Mouse (Mus musculus): ENCODE results near the gene Slc17a9. TPM values are rescaled to one million over a fixed set of nuclear protein-coding genes. Genes with fewer than 3 reads are reported as not detected.

Gene Slc17a9
- total and polyA plus RNA-seq, 3 experiments, result 0.26 to 1.2 TPM; not detected in 1

GRCm38 (mm10) chr2:180791674-180792073 is 66.6 kb downstream of the Slc17a9 start:
- H3K4me3 ChIP-seq (ENCODE audit: low read depth, low read length), result no peak overlapping the region
- peaks cover 13% of the 10 kb centered on the region for H3K27me3 ChIP-seq (ENCODE audit: insufficient read depth, low read length)
- ATAC-seq (ENCODE audit: extremely low read depth, insufficient number of reproducible peaks, low FRiP score, poor library complexity, severe bottlenecking) (peak; percentile 28; the same call in 1 of the 2 replicates), DNase-seq (ENCODE audit: low spot score) (peak; percentile 28)
- no peaks in the 10 kb centered on the region for H3K4me1 ChIP-seq (ENCODE audit: insufficient read depth, low read depth, low read length)
- no peaks in the 10 kb centered on the region for H3K9me3 ChIP-seq (replicated peaks)
- no peaks in the 10 kb centered on the region for H3K36me3 ChIP-seq (replicated peaks)
- TF ChIP-seq CTCF (IDR thresholded peaks at IDR 0.05; ENCODE audit: low read depth, low read length) (peak; percentile 89), GATA1 (IDR thresholded peaks at IDR 0.05; ENCODE audit: borderline replicate concordance, low read length) (no peak)

Other genes starting within 250 kb of the Slc17a9 start
- not detected in 2 replicates for gene Ntsr1, start 225.3 kb upstream of the Slc17a9 start, total RNA-seq (2014; fragmentation: Nextera tagmentation)
- 0.05 TPM in 1 of 2 replicates, not detected in the other for gene Ntsr1, start 225.3 kb upstream of the Slc17a9 start, total RNA-seq (2017)
- gene Ntsr1, start 225.3 kb upstream of the Slc17a9 start, polyA plus RNA-seq (2012), result not detected in 2 replicates
- gene Mrgbp, start 144.0 kb upstream of the Slc17a9 start, total RNA-seq (2014; fragmentation: Nextera tagmentation), result 18.4 and 18.6 TPM in 2 replicates
- 35.5 and 38.3 TPM in 2 replicates for gene Mrgbp, start 144.0 kb upstream of the Slc17a9 start, total RNA-seq (2017)
- 16.9 and 19.5 TPM in 2 replicates for gene Mrgbp, start 144.0 kb upstream of the Slc17a9 start, polyA plus RNA-seq (2012)
- gene Ogfr, start 136.0 kb upstream of the Slc17a9 start, total RNA-seq (2014; fragmentation: Nextera tagmentation), result 26.3 and 27.0 TPM in 2 replicates
- gene Ogfr, start 136.0 kb upstream of the Slc17a9 start, total RNA-seq (2017), result 39.5 and 45.2 TPM in 2 replicates
- 98.0 and 127 TPM in 2 replicates for gene Ogfr, start 136.0 kb upstream of the Slc17a9 start, polyA plus RNA-seq (2012)
- 0.75 TPM in 1 of 2 replicates, not detected in the other for gene Col9a3, start 127.5 kb upstream of the Slc17a9 start, total RNA-seq (2014; fragmentation: Nextera tagmentation)
- gene Col9a3, start 127.5 kb upstream of the Slc17a9 start, total RNA-seq (2017), result 0.41 and 0.44 TPM in 2 replicates
- gene Col9a3, start 127.5 kb upstream of the Slc17a9 start, polyA plus RNA-seq (2012), result 0.15 and 0.20 TPM in 2 replicates
- not detected in 2 replicates for gene Tcfl5, start 82.6 kb upstream of the Slc17a9 start, total RNA-seq (2014; fragmentation: Nextera tagmentation)
- gene Tcfl5, start 82.6 kb upstream of the Slc17a9 start, total RNA-seq (2017), result 0.05 TPM in 1 of 2 replicates, not detected in the other
- not detected in 2 replicates for gene Tcfl5, start 82.6 kb upstream of the Slc17a9 start, polyA plus RNA-seq (2012)
- gene Dido1, start 15.3 kb upstream of the Slc17a9 start, total RNA-seq (2014; fragmentation: Nextera tagmentation), result 57.3 and 66.5 TPM in 2 replicates
- 53.6 and 62.3 TPM in 2 replicates for gene Dido1, start 15.3 kb upstream of the Slc17a9 start, total RNA-seq (2017)
- gene Dido1, start 15.3 kb upstream of the Slc17a9 start, polyA plus RNA-seq (2012), result 19.4 and 21.4 TPM in 2 replicates
- 68.9 and 79.7 TPM in 2 replicates for gene Gid8, start 15.1 kb upstream of the Slc17a9 start, total RNA-seq (2014; fragmentation: Nextera tagmentation)
- gene Gid8, start 15.1 kb upstream of the Slc17a9 start, total RNA-seq (2017), result 70.2 and 78.3 TPM in 2 replicates
- 29.3 and 35.5 TPM in 2 replicates for gene Gid8, start 15.1 kb upstream of the Slc17a9 start, polyA plus RNA-seq (2012)
- not detected in 2 replicates for gene Bhlhe23, start 51.6 kb downstream of the Slc17a9 start, total RNA-seq (2014; fragmentation: Nextera tagmentation)
- gene Bhlhe23, start 51.6 kb downstream of the Slc17a9 start, total RNA-seq (2017), result 0.11 TPM in 1 of 2 replicates, not detected in the other
- not detected in 2 replicates for gene Bhlhe23, start 51.6 kb downstream of the Slc17a9 start, polyA plus RNA-seq (2012)
- 90.2 and 96.6 TPM in 2 replicates for gene Ythdf1, start 195.7 kb downstream of the Slc17a9 start, total RNA-seq (2014; fragmentation: Nextera tagmentation)
- gene Ythdf1, start 195.7 kb downstream of the Slc17a9 start, total RNA-seq (2017), result 24.6 and 26.3 TPM in 2 replicates
- 72.5 and 87.0 TPM in 2 replicates for gene Ythdf1, start 195.7 kb downstream of the Slc17a9 start, polyA plus RNA-seq (2012)
- gene Birc7, start 203.8 kb downstream of the Slc17a9 start, total RNA-seq (2014; fragmentation: Nextera tagmentation), result not detected in 2 replicates
- not detected in 2 replicates for gene Birc7, start 203.8 kb downstream of the Slc17a9 start, total RNA-seq (2017)
- not detected in 2 replicates for gene Birc7, start 203.8 kb downstream of the Slc17a9 start, polyA plus RNA-seq (2012)
- gene Nkain4, start 229.4 kb downstream of the Slc17a9 start, total RNA-seq (2014; fragmentation: Nextera tagmentation), result not detected in 2 replicates
- gene Nkain4, start 229.4 kb downstream of the Slc17a9 start, total RNA-seq (2017), result not detected in 2 replicates
- not detected in 2 replicates for gene Nkain4, start 229.4 kb downstream of the Slc17a9 start, polyA plus RNA-seq (2012)
- gene Arfgap1, start 242.0 kb downstream of the Slc17a9 start, total RNA-seq (2014; fragmentation: Nextera tagmentation), result 29.7 and 56.1 TPM in 2 replicates
- gene Arfgap1, start 242.0 kb downstream of the Slc17a9 start, total RNA-seq (2017), result 40.6 and 41.4 TPM in 2 replicates
- 27.8 and 39.9 TPM in 2 replicates for gene Arfgap1, start 242.0 kb downstream of the Slc17a9 start, polyA plus RNA-seq (2012)

All from G1E (cell line).